Mouse (Mus musculus) spleen, adult 2 months (tissue): Measurements from ENCODE around the gene Aldob. TPM values are rescaled to one million over a fixed set of nuclear protein-coding genes. Genes with fewer than 3 reads are reported as not detected.

Experiments
- DNase-seq, 2 experiments: peaks; one replicate each; pipeline versions ENCODE4 v3.0.0 to v3.0.0-alpha.2; 2012 to 2021; ENCODE audit warnings: low spot score in 2 of 2, low read depth in 1 of 2
- H3K27ac ChIP-seq: fragments of 200-500 bp; 2 replicates; pipeline ENCODE4 v1.5.1; 2012; ENCODE audit warnings: low read length, inconsistent platforms; ENCODE audit not compliant: insufficient read depth
- H3K27me3 ChIP-seq: fragments of 200-500 bp; 2 replicates; pipeline ENCODE4 v1.6.1; 2012; ENCODE audit warnings: mild to moderate bottlenecking, moderate library complexity, low read length, inconsistent platforms; ENCODE audit not compliant: control insufficient read depth, insufficient read depth
- H3K36me3 ChIP-seq: fragments of 200-500 bp; 2 replicates; pipeline ENCODE4 v1.6.1; 2012; ENCODE audit warnings: mild to moderate bottlenecking, low read length, inconsistent platforms; ENCODE audit not compliant: control insufficient read depth, insufficient read depth
- H3K4me1 ChIP-seq: fragments of 200-500 bp; 2 replicates; pipeline ENCODE4 v1.6.1; 2011; ENCODE audit warnings: inconsistent platforms; ENCODE audit not compliant: control insufficient read depth, insufficient read depth, insufficient read length
- H3K4me3 ChIP-seq: fragments of 200-500 bp; 2 replicates; pipeline ENCODE4 v1.5.1; 2011; ENCODE audit warnings: mild to moderate bottlenecking, inconsistent platforms; ENCODE audit not compliant: insufficient read depth, insufficient read length; ENCODE audit errors: extremely low read depth
- CTCF ChIP-seq: fragments of 200-500 bp; IDR thresholded peaks from 2 replicates; pipeline ENCODE4 v1.5.1; 2011; ENCODE audit warnings: mild to moderate bottlenecking, inconsistent platforms; ENCODE audit not compliant: insufficient read depth, insufficient read length, insufficient replicate concordance; ENCODE audit errors: extremely low read depth
- POLR2A ChIP-seq: fragments of 200-500 bp; IDR thresholded peaks from 2 replicates; pipeline ENCODE4 v1.6.1; 2011; ENCODE audit warnings: low read depth, low read length, inconsistent platforms
- WGBS: fragments of 180-500 bp; shearing (Covaris S2); methylation state at CpG from one replicate; pipeline ENCODE4 v1.1.7; 2018; 5-methylcytosine and 5-hydroxymethylcytosine counted together
- polyA plus RNA-seq: library from polyadenylated mRNA; depleted of rRNA; stranded (reverse); fragments of >200 nt; gene quantifications from 2 replicates; pipeline ENCODE4 v1.2.3, GENCODE M21; 2012

Aldob gene
- polyA plus RNA-seq, 1 experiment = 1.1 TPM

GRCm38 (mm10) chr4:49535675-49536294 is 13.6 kb downstream of the Aldob start:
- Histone ChIP-seq H3K4me3 (no peak overlapping the region), H3K27me3 (no peaks in the 10 kb centered on the region), H3K36me3 (no peaks in the 10 kb centered on the region), H3K27ac (no peak overlapping the region), H3K4me1 (no peaks in the 10 kb centered on the region)
- TF ChIP-seq POLR2A (no peak), CTCF (no peak)
- WGBS = 89% methylated on average over 4 of the region's 4 CpGs
- no peak for DNase-seq

- WGBS = 87% methylated on average over 3 of the region's 3 CpGs
- Histone ChIP-seq H3K4me1 (no peaks in the 10 kb centered on the region), H3K27ac (no peak overlapping the region), H3K36me3 (peaks cover 2% of the 10 kb centered on the region; the same call in 1 of the 2 replicates), H3K4me3 (no peak overlapping the region), H3K27me3 (no peaks in the 10 kb centered on the region)
- TF ChIP-seq CTCF = no peak
- no peak for TF ChIP-seq POLR2A
- DNase-seq = no peak
These were observed 14.3 kb downstream of the Aldob start for GRCm38 (mm10) chr4:49535036-49535435.

- Histone ChIP-seq H3K4me1 (peaks cover 6% of the 10 kb centered on the region; the same call in 1 of the 2 replicates), H3K36me3 (no peaks in the 10 kb centered on the region; the same call in 1 of the 2 replicates), H3K4me3 (no peak overlapping the region), H3K27me3 (no peaks in the 10 kb centered on the region), H3K27ac (no peak overlapping the region)
- TF ChIP-seq POLR2A = no peak
- no peak for TF ChIP-seq CTCF
- DNase-seq = no peak
- WGBS = 92% methylated on average over 9 of the region's 9 CpGs
These were observed 26.8 kb downstream of the Aldob start for GRCm38 (mm10) chr4:49522576-49522975.

- peak in 1 of 2 experiments; percentile 25 for DNase-seq
- H3K36me3 ChIP-seq = no peaks in the 10 kb centered on the region; the same call in 1 of the 2 replicates
- H3K27ac ChIP-seq = no peak overlapping the region
These were observed 28.0 kb downstream of the Aldob start for GRCm38 (mm10) chr4:49521346-49521745.

DNA sequence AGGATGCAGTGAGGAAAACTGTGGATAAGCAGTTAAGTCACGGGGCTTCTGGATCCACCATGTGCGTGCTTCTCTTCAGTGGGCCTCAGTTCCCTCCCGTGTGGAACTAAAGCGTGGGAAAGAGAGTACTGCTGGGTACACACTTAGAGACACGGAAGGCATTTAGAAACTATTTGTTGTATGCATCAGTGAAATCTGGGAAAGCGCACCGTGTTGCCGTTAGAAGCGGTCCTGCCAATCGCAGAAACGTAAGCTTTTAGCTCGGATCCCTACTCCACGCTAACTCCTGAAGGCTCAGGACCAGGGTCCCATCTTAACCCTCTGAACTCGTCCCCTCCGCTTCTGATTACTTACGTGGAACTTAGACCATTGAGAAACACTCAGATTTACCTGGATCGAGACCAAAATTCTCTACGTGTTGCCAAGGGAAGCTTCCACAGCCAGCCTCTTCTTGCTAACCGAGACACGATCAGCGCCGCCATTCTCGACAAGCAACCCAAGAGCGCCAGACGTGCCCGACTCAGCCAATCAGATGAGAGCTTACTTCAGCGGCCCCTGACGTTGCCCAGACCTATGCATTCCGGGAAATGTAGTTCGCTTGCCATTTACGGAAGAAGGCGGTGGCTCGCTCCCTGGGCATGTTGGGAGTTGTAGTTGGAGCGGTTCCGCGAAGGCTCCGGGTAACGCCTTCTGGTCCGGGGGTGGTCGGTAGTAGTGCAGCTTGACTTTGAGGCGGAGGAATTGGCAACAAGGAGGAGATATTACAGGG is 28.6 kb downstream of the Aldob start, which contains the start of the genes Mrpl50 and Zfp189:
Mrpl50 (minus strand) TSS at position 522 of the 769 bp plus-strand sequence.
Zfp189 (plus strand) TSS at position 605 of the 769 bp plus-strand sequence.
- peak; percentile 90 to 91 for DNase-seq
- H3K27me3 ChIP-seq = no peaks in the 10 kb centered on the region
- TF ChIP-seq CTCF (no peak), POLR2A (peak; percentile 46; the same call in 1 of the 2 replicates)
- H3K4me1 ChIP-seq = peaks cover 6% of the 10 kb centered on the region; the same call in 1 of the 2 replicates
- under 1% methylated on average over 41 of the region's 41 CpGs for WGBS
- H3K27ac ChIP-seq = peak within 1 kb of the TSS; percentile 54
- H3K4me3 ChIP-seq = peak within 1 kb of the TSS; percentile 87
- no peaks in the 10 kb centered on the region; the same call in 1 of the 2 replicates for H3K36me3 ChIP-seq

More at GRCm38 (mm10) chr4:49521346-49521745, 28.0 kb downstream of the Aldob start:
- H3K4me3 ChIP-seq = peak overlapping the region; percentile 87
- no peaks in the 10 kb centered on the region for H3K27me3 ChIP-seq
- under 1% methylated on average over 17 of the region's 17 CpGs for WGBS
- H3K4me1 ChIP-seq = peaks cover 6% of the 10 kb centered on the region; the same call in 1 of the 2 replicates
- TF ChIP-seq CTCF (no peak), POLR2A (no peak)

DNA sequence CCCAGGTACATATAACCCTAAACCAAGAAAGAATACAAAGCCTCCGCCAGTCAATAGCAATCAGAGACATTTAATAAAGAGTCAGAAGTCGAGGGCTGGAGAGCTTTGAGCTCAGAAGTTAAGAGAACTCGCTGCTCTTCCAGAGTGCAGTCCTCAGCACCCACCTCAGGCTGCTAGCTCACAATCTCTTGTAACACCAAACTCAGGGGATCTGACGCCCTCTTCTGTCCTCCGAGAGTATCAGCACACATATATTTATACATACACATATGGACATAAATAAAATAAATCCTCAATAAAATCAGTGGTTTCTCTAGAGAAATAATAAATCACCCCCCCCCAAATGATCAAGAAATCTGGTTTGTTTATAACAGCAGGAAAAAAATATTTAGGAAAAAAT is 29.9 kb downstream of the Aldob start:
- no peaks in the 10 kb centered on the region; the same call in 1 of the 2 replicates for H3K36me3 ChIP-seq
- H3K27me3 ChIP-seq = no peaks in the 10 kb centered on the region
- no peak overlapping the region for H3K4me3 ChIP-seq
- TF ChIP-seq CTCF (no peak), POLR2A (no peak)
- 86% methylated on average over 5 of the region's 5 CpGs for WGBS
- H3K27ac ChIP-seq = no peak overlapping the region
- H3K4me1 ChIP-seq = peaks cover 6% of the 10 kb centered on the region; the same call in 1 of the 2 replicates
- no peak for DNase-seq
